Mouse (Mus musculus) mouse trophoblast stem cell (cell line): ENCODE measurements around the gene Nanos2.

Experiments used
- in situ Hi-C, 2 experiments: fragments of 300-500 bp; cut with MseI, MboI; formaldehyde crosslinking; loops; 2 replicates in 1 of 2; 3 replicates in 1 of 2; pipeline ENCODE4 v1.15.1; 2025

The Nanos2 gene

GRCm38 (mm10) chr7:18990601-18991295, 3.5 kb downstream of the Nanos2 start, which contains the start of gene Mypop:
Gene Mypop, plus strand, starts transcription at chr7:18991245.
- in situ Hi-C loops = no loop called here

- in situ Hi-C loops = no loop called here
These were observed 4.6 kb downstream of the Nanos2 start for GRCm38 (mm10) chr7:18991660-18992293.

- in situ Hi-C loops = no loop called here
These were observed 5.1 kb downstream of the Nanos2 start for GRCm38 (mm10) chr7:18992294-18992675.

GRCm38 (mm10) chr7:18993036-18993435, 5.8 kb downstream of the Nanos2 start:
- in situ Hi-C loops = no loop called here

- in situ Hi-C loops = no loop called here
These were observed 11.6 kb downstream of the Nanos2 start for GRCm38 (mm10) chr7:18998835-18999234.

- in situ Hi-C loops = no loop called here
These were observed 13.2 kb downstream of the Nanos2 start for GRCm38 (mm10) chr7:19000421-19000820.

GRCm38 (mm10) chr7:19001066-19001806, 14.0 kb downstream of the Nanos2 start:
- in situ Hi-C loops = no loop called here

- in situ Hi-C loops = no loop called here
These were observed 14.5 kb downstream of the Nanos2 start for GRCm38 (mm10) chr7:19001807-19002085.

GRCm38 (mm10) chr7:19002115-19002514, 14.9 kb downstream of the Nanos2 start:
- in situ Hi-C loops = no loop called here

GRCm38 (mm10) chr7:19002848-19003498, 15.8 kb downstream of the Nanos2 start:
- in situ Hi-C loops = no loop called here

GRCm38 (mm10) chr7:19003902-19004630, 16.9 kb downstream of the Nanos2 start, which contains the start of gene Irf2bp1:
Gene Irf2bp1, plus strand, starts transcription at chr7:19004044.
- in situ Hi-C loops = no loop called here

GRCm38 (mm10) chr7:19004631-19005079, 17.5 kb downstream of the Nanos2 start:
- in situ Hi-C loops = no loop called here

- in situ Hi-C loops = no loop called here
These were observed 18.4 kb downstream of the Nanos2 start for GRCm38 (mm10) chr7:19005417-19006121.

- in situ Hi-C loops = no loop called here
These were observed 19.3 kb downstream of the Nanos2 start for GRCm38 (mm10) chr7:19006476-19006875.

- in situ Hi-C loops = no loop called here
These were observed 20.1 kb downstream of the Nanos2 start for GRCm38 (mm10) chr7:19007026-19007977.

GRCm38 (mm10) chr7:19010581-19010980, 23.4 kb downstream of the Nanos2 start:
- in situ Hi-C loops = no loop called here

- in situ Hi-C loops = no loop called here
These were observed 24.9 kb downstream of the Nanos2 start for GRCm38 (mm10) chr7:19012025-19012621.

GRCm38 (mm10) chr7:19012882-19013281, 25.7 kb downstream of the Nanos2 start:
- in situ Hi-C loops = no loop called here

GRCm38 (mm10) chr7:19014452-19014851, 27.3 kb downstream of the Nanos2 start:
- in situ Hi-C loops = no loop called here
